Mouse (Mus musculus) midbrain, embryonic 15.5 days (tissue): Measurements from ENCODE around the gene Zfp566. TPM values are rescaled to one million over a fixed set of nuclear protein-coding genes. Genes with fewer than 3 reads are reported as not detected.
"Not testable (repeated sequence)": the region's sequence is repeated elsewhere in the genome, so short reads cannot be mapped to it uniquely, and the experiment has no call there.

Experiments
- ATAC-seq: fragments of 200-750 bp; cut with Nextera tagmentation; replicated peaks from 2 replicates; pipeline ENCODE4 v1.8.0; 2017; ENCODE audit warnings: moderate TSS enrichment
- H3K27ac ChIP-seq: fragments of 300-500 bp; sonication (generic); 2 replicates; pipeline ENCODE4 v1.5.1; 2015; ENCODE audit warnings: mild to moderate bottlenecking, inconsistent platforms
- H3K27me3 ChIP-seq: fragments of 300-500 bp; sonication (generic); replicated peaks from 2 replicates; pipeline ENCODE4 v1.6.1; 2015; ENCODE audit warnings: inconsistent platforms
- H3K36me3 ChIP-seq: fragments of 300-500 bp; sonication (generic); replicated peaks from 2 replicates; pipeline ENCODE4 v1.6.1; 2015; ENCODE audit warnings: inconsistent platforms
- H3K4me1 ChIP-seq: fragments of 300-500 bp; sonication (generic); 2 replicates; pipeline ENCODE4 v1.6.1; 2015; ENCODE audit warnings: inconsistent platforms
- H3K4me2 ChIP-seq: fragments of 300-500 bp; sonication (generic); 2 replicates; pipeline ENCODE4 v1.6.1; 2015; ENCODE audit warnings: inconsistent platforms, mild to moderate bottlenecking, moderate library complexity
- H3K4me3 ChIP-seq: fragments of 300-500 bp; sonication (generic); 2 replicates; pipeline ENCODE4 v1.5.1; 2015; ENCODE audit warnings: mild to moderate bottlenecking, inconsistent platforms
- H3K9ac ChIP-seq: fragments of 300-500 bp; sonication (generic); 2 replicates; pipeline ENCODE4 v1.6.1; 2015; ENCODE audit warnings: mild to moderate bottlenecking, inconsistent platforms
- H3K9me3 ChIP-seq: fragments of 300-500 bp; sonication (generic); 2 replicates; pipeline ENCODE4 v1.6.1; 2016; ENCODE audit warnings: inconsistent platforms
- WGBS: fragments of 180-500 bp; shearing (Covaris S2); methylation state at CpG from one replicate; pipeline ENCODE4 v1.1.7; 2015; ENCODE audit warnings: mixed read lengths; 5-methylcytosine and 5-hydroxymethylcytosine counted together
- polyA plus RNA-seq: library from polyadenylated mRNA; unstranded; fragments of >200 nt; fragmentation: Nextera tagmentation; extraction: Ambion mirVana; gene quantifications from 2 replicates; pipeline ENCODE4 v1.2.1, GENCODE M21; 2015

Zfp566 gene
- 18.9 and 19.8 TPM in 2 replicates for polyA plus RNA-seq

GRCm38 (mm10) chr7:30090092-30090969, at the start of gene Zfp566, which contains the start of gene Gm26920:
TSS of gene Zfp566 (minus strand) at chr7:30090527.
TSS of gene Gm26920 (minus strand) at chr7:30090410.
- Histone ChIP-seq H3K36me3 (peaks cover 6% of the 10 kb centered on the region), H3K9me3 (no peaks in the 10 kb centered on the region), H3K4me3 (peak within 1 kb of the TSS; percentile 76), H3K4me1 (peaks cover 37% of the 10 kb centered on the region), H3K27me3 (no peaks in the 10 kb centered on the region), H3K27ac (peak within 1 kb of the TSS; percentile 90), H3K9ac (peak within 1 kb of the TSS; percentile 65), H3K4me2 (peak within 1 kb of the TSS; percentile 92)
- under 1% methylated on average over 40 of the region's 40 CpGs for WGBS
- peak; percentile 93 for ATAC-seq

GRCm38 (mm10) chr7:30136826-30137225, 46.5 kb upstream of the Zfp566 start:
- Histone ChIP-seq H3K27me3 (no peaks in the 10 kb centered on the region), H3K9me3 (no peaks in the 10 kb centered on the region), H3K27ac (no peak overlapping the region), H3K9ac (no peak overlapping the region), H3K4me3 (no peak overlapping the region), H3K36me3 (peaks cover 21% of the 10 kb centered on the region), H3K4me2 (no peak overlapping the region), H3K4me1 (no peaks in the 10 kb centered on the region)
- WGBS: 91% methylated on average over 10 of the region's 10 CpGs
- ATAC-seq: no peak

- WGBS: 94% methylated on average over 4 of the region's 4 CpGs
- H3K36me3 ChIP-seq: peaks cover 44% of the 10 kb centered on the region
- H3K4me3 ChIP-seq: no peak overlapping the region
- ATAC-seq: no peak
- no peaks in the 10 kb centered on the region for H3K27me3 ChIP-seq
- no peak overlapping the region for H3K9ac ChIP-seq
- no peaks in the 10 kb centered on the region for H3K4me1 ChIP-seq
- no peak overlapping the region for H3K4me2 ChIP-seq
- H3K27ac ChIP-seq: no peak overlapping the region
- no peaks in the 10 kb centered on the region for H3K9me3 ChIP-seq
These were observed 42.1 kb upstream of the Zfp566 start for GRCm38 (mm10) chr7:30132396-30132795.

GRCm38 (mm10) chr7:30129900-30130299, 39.6 kb upstream of the Zfp566 start:
- H3K27me3 ChIP-seq: no peaks in the 10 kb centered on the region
- H3K4me1 ChIP-seq: no peaks in the 10 kb centered on the region
- 96% methylated on average over 8 of the region's 8 CpGs for WGBS
- no peak overlapping the region for H3K27ac ChIP-seq
- H3K36me3 ChIP-seq: peaks cover 40% of the 10 kb centered on the region
- no peak overlapping the region for H3K4me3 ChIP-seq
- no peak overlapping the region for H3K9ac ChIP-seq
- H3K9me3 ChIP-seq: no peaks in the 10 kb centered on the region
- no peak overlapping the region for H3K4me2 ChIP-seq
- no peak for ATAC-seq

- Histone ChIP-seq H3K9me3 (no peaks in the 10 kb centered on the region), H3K9ac (peak overlapping the region; percentile 87), H3K36me3 (no peaks in the 10 kb centered on the region), H3K27ac (peak overlapping the region; percentile 88), H3K4me1 (peaks cover 6% of the 10 kb centered on the region), H3K27me3 (no peaks in the 10 kb centered on the region), H3K4me2 (peak overlapping the region; percentile 65), H3K4me3 (peak overlapping the region; percentile 93)
- ATAC-seq: peak; percentile 37; the same call in 1 of the 2 replicates
- 5% methylated on average over 15 of the region's 15 CpGs for WGBS
These were observed 31.8 kb upstream of the Zfp566 start for GRCm38 (mm10) chr7:30122188-30122530.

GRCm38 (mm10) chr7:30121308-30122187, 31.2 kb upstream of the Zfp566 start, which contains the start of gene Zfp382:
TSS of gene Zfp382 (plus strand) at chr7:30121942.
- peak within 1 kb of the TSS; percentile 87 for H3K9ac ChIP-seq
- peak within 1 kb of the TSS; percentile 93 for H3K4me3 ChIP-seq
- no peaks in the 10 kb centered on the region for H3K27me3 ChIP-seq
- under 1% methylated on average over 57 of the region's 61 CpGs for WGBS
- peaks cover 6% of the 10 kb centered on the region for H3K4me1 ChIP-seq
- H3K9me3 ChIP-seq: no peaks in the 10 kb centered on the region
- H3K36me3 ChIP-seq: no peaks in the 10 kb centered on the region
- H3K27ac ChIP-seq: peak within 1 kb of the TSS; percentile 88
- H3K4me2 ChIP-seq: peak within 1 kb of the TSS; percentile 65
- peak; percentile 96 for ATAC-seq

- not testable (repeated sequence) for ATAC-seq, H3K4me1 ChIP-seq, H3K4me3 ChIP-seq, H3K36me3 ChIP-seq, H3K9ac ChIP-seq, H3K27me3 ChIP-seq, H3K4me2 ChIP-seq, H3K9me3 ChIP-seq, H3K27ac ChIP-seq
- 91% methylated on average over 12 of the region's 12 CpGs for WGBS
These were observed 27.6 kb upstream of the Zfp566 start for GRCm38 (mm10) chr7:30117935-30118334.

- Histone ChIP-seq H3K9me3 (no peaks in the 10 kb centered on the region), H3K9ac (no peak overlapping the region), H3K4me1 (no peaks in the 10 kb centered on the region), H3K27me3 (no peaks in the 10 kb centered on the region), H3K36me3 (no peaks in the 10 kb centered on the region), H3K4me3 (no peak overlapping the region), H3K4me2 (no peak overlapping the region), H3K27ac (no peak overlapping the region)
- ATAC-seq: no peak
- WGBS: 98% methylated on average over 5 of the region's 5 CpGs
These were observed 25.7 kb upstream of the Zfp566 start for GRCm38 (mm10) chr7:30116076-30116475.

GRCm38 (mm10) chr7:30099297-30099696, 9.0 kb upstream of the Zfp566 start:
- Histone ChIP-seq H3K9me3 (peaks cover 2% of the 10 kb centered on the region; the same call in 1 of the 2 replicates), H3K4me3 (no peak overlapping the region), H3K9ac (no peak overlapping the region), H3K4me1 (peaks cover 24% of the 10 kb centered on the region), H3K27me3 (no peaks in the 10 kb centered on the region), H3K36me3 (peaks cover 40% of the 10 kb centered on the region), H3K27ac (no peak overlapping the region), H3K4me2 (no peak overlapping the region)
- 96% methylated on average over 13 of the region's 13 CpGs for WGBS
- ATAC-seq: no peak

- no peaks in the 10 kb centered on the region for H3K9me3 ChIP-seq
- H3K4me3 ChIP-seq: peak overlapping the region; percentile 76
- peak overlapping the region; percentile 55 for H3K4me2 ChIP-seq
- peaks cover 17% of the 10 kb centered on the region for H3K36me3 ChIP-seq
- no peak for ATAC-seq
- WGBS: 3% methylated on average over 5 of the region's 5 CpGs
- peak overlapping the region; percentile 31 for H3K9ac ChIP-seq
- peaks cover 32% of the 10 kb centered on the region for H3K4me1 ChIP-seq
- no peaks in the 10 kb centered on the region for H3K27me3 ChIP-seq
- H3K27ac ChIP-seq: peak overlapping the region; percentile 98; the same call in 1 of the 2 replicates
These were observed 5.3 kb upstream of the Zfp566 start for GRCm38 (mm10) chr7:30095551-30096125.

- H3K27me3 ChIP-seq: no peaks in the 10 kb centered on the region
- ATAC-seq: peak; percentile 82
- peaks cover 11% of the 10 kb centered on the region; the same call in 1 of the 2 replicates for H3K36me3 ChIP-seq
- WGBS: under 1% methylated on average over 26 of the region's 26 CpGs
- H3K27ac ChIP-seq: peak within 1 kb of the TSS; percentile 98
- H3K4me1 ChIP-seq: peaks cover 32% of the 10 kb centered on the region
- H3K9ac ChIP-seq: peak within 1 kb of the TSS; percentile 92
- peak within 1 kb of the TSS; percentile 76 for H3K4me3 ChIP-seq
- H3K4me2 ChIP-seq: peak within 1 kb of the TSS; percentile 55
- H3K9me3 ChIP-seq: no peaks in the 10 kb centered on the region
These were observed 4.5 kb upstream of the Zfp566 start, which contains the start of gene Zfp260 for GRCm38 (mm10) chr7:30094646-30095429. TSS of gene Zfp260 (plus strand) at chr7:30094777.
